Mouse (Mus musculus) midbrain, embryonic 12.5 days (tissue): ENCODE data around the gene Tab1. TPM values are rescaled to one million over a fixed set of nuclear protein-coding genes. Genes with fewer than 3 reads are reported as not detected.

Experiments used
- ATAC-seq: fragments of 200-750 bp; cut with Nextera tagmentation; 2 replicates; pipeline ENCODE4 v1.8.0; 2017; ENCODE audit warnings: low read depth, moderate TSS enrichment, moderate library complexity; ENCODE audit not compliant: low FRiP score
- H3K27ac ChIP-seq: fragments of 300-500 bp; sonication (generic); replicated peaks from 2 replicates; pipeline ENCODE4 v1.5.1; 2016; ENCODE audit warnings: mild to moderate bottlenecking
- H3K27me3 ChIP-seq: fragments of 300-500 bp; sonication (generic); 2 replicates; pipeline ENCODE4 v1.6.1; 2016; ENCODE audit warnings: mild to moderate bottlenecking
- H3K36me3 ChIP-seq: fragments of 300-500 bp; sonication (generic); 2 replicates; pipeline ENCODE4 v1.6.1; 2016
- H3K4me1 ChIP-seq: fragments of 300-500 bp; sonication (generic); 2 replicates; pipeline ENCODE4 v1.6.1; 2016
- H3K4me2 ChIP-seq: fragments of 300-500 bp; sonication (generic); replicated peaks from 2 replicates; pipeline ENCODE4 v1.6.1; 2016; ENCODE audit warnings: mild to moderate bottlenecking, moderate library complexity
- H3K4me3 ChIP-seq: fragments of 300-500 bp; sonication (generic); 2 replicates; pipeline ENCODE4 v1.5.1; 2016; ENCODE audit warnings: mild to moderate bottlenecking
- H3K9ac ChIP-seq: fragments of 300-500 bp; sonication (generic); replicated peaks from 2 replicates; pipeline ENCODE4 v1.6.1; 2016; ENCODE audit warnings: mild to moderate bottlenecking, moderate library complexity
- H3K9me3 ChIP-seq: fragments of 300-500 bp; sonication (generic); 2 replicates; pipeline ENCODE4 v1.6.1; 2016; ENCODE audit warnings: mild to moderate bottlenecking
- WGBS: fragments of 180-500 bp; shearing (Covaris S2); methylation state at CpG from one replicate; pipeline ENCODE4 v1.1.7; 2016; 5-methylcytosine and 5-hydroxymethylcytosine counted together
- polyA plus RNA-seq: library from polyadenylated mRNA; unstranded; fragments of >200 nt; fragmentation: Nextera tagmentation; extraction: Ambion mirVana; gene quantifications from 2 replicates; pipeline ENCODE4 v1.2.1, GENCODE M21; 2016

Gene Tab1
- polyA plus RNA-seq = 41.9 and 43.6 TPM in 2 replicates

DNA sequence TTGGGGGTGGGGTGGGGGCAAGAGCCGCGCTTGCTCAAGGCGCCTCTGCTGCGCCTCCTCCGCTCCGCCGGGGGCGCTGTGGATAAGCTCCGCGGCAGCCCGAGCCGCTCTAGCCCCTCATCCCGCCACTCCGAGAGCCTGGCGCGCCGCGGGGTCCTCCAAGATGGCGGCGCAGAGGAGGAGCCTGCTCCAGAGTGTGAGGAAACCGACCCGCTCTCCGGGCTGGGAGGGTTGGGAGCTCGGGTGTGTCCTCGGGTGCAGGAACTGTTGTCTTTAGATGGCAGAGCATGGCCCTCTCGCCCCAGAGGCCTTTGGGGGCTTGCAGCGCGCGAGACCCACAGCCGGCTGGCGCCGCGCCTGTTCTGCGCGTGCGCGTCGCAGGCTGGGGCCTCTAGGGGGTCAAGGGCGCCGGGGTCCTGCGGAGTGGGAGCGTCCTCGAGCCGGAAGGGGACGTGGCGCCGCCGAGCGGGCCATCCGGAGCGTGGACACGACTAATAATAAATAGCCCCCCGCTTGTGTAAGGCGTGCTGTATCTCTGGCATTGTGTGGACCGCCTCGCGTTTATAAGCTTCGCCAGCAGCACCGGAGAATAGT is at the start of gene Tab1:
Gene Tab1, plus strand, starts transcription at position 135 of the 594 bp plus-strand sequence.
- Histone ChIP-seq H3K4me3 (peak within 1 kb of the TSS; percentile 76), H3K9me3 (no peaks in the 10 kb centered on the region), H3K4me1 (peaks cover 22% of the 10 kb centered on the region), H3K36me3 (0 out of 2 replicates have a peak, but pooled peaks cover 10% of the 10 kb centered on the region), H3K4me2 (peak within 1 kb of the TSS; percentile 92), H3K9ac (peak within 1 kb of the TSS; percentile 78), H3K27ac (peak within 1 kb of the TSS; percentile 99), H3K27me3 (no peaks in the 10 kb centered on the region)
- peak; percentile 94 for ATAC-seq
- WGBS = under 1% methylated on average over 46 of the region's 59 CpGs

DNA sequence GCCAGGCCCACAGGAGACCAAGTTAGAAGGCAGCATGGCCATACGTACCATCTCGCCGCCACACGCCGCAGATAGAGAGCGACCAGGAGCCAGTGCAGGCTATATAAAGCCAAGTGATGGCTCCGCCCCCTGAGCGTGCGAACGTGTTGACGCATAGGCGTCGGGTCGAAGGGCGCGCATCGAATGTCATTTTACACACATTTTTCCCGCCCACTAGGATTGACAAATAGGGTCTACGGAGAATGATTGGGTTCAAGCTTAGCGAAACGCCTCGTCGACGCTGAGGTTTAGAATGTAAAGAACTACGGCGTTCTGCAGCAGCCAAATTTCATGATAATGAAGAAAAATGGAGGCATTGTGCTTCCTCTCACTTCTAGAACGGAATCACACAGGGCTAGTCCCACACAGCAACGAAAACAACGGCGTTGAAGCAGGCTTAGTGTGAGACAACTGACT is 49.6 kb upstream of the Tab1 start:
- Histone ChIP-seq H3K36me3 (peaks cover 39% of the 10 kb centered on the region), H3K9me3 (no peaks in the 10 kb centered on the region), H3K27me3 (no peaks in the 10 kb centered on the region), H3K4me1 (peaks cover 28% of the 10 kb centered on the region), H3K27ac (peak overlapping the region; percentile 93), H3K9ac (peak overlapping the region; percentile 94), H3K4me3 (peak overlapping the region; percentile 85), H3K4me2 (peak overlapping the region; percentile 78)
- ATAC-seq = peak; percentile 94
- WGBS = under 1% methylated on average over 30 of the region's 30 CpGs

DNA sequence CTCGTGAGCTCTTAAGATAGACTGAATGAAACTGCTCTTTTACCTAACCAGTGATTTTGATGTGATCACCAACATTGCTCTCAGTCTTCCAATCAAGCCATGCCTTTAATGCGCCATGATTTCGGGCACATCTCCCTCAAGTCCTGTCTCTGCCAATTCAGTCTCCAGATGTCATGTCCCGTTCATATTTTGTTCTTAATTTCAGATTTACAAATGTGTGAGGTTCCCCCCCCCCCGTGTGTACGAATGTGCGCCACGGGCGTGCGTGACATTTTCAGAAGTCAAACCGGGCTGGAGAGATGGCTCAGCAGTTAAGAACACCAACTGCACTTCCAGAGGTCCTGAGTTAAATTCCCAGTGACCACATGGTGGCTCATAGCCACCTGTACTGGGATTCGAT is 49.2 kb upstream of the Tab1 start:
- H3K4me1 ChIP-seq = peaks cover 28% of the 10 kb centered on the region
- H3K9ac ChIP-seq = peak overlapping the region; percentile 60
- peak overlapping the region; percentile 85 for H3K4me3 ChIP-seq
- no peaks in the 10 kb centered on the region for H3K9me3 ChIP-seq
- 1% methylated on average over 12 of the region's 12 CpGs for WGBS
- peaks cover 35% of the 10 kb centered on the region for H3K36me3 ChIP-seq
- no peaks in the 10 kb centered on the region for H3K27me3 ChIP-seq
- H3K27ac ChIP-seq = peak overlapping the region; percentile 93
- peak; percentile 9; the same call in 1 of the 2 replicates for ATAC-seq
- peak overlapping the region; percentile 78 for H3K4me2 ChIP-seq

DNA sequence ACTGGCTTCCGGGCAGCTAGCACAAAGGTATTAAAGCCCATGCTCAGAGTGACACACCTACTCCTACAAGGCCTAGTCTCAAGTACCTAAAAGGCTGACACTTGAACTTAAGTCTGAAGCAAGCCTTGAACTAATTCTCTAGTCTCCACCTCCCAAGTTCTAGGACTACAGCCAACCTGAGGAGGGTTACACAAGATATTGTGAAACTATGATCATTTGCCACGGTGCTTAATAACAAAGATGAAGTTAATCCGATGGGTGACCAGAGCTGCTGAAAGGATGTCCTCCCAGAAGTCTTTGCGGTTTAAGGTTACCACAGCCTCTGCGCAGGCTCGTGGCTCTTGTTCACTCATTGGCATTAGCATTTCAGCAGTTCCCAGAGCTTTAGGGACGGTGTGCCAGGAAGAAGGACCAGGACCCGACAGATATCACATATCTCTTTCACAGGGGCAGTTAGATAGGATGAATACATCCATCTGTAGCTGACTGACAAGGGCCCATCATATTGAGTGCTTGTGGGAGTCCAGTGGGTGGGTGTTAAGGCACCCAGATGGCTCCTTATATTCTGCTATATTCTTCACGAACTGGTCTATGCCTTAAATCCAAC is 45.4 kb upstream of the Tab1 start:
- Histone ChIP-seq H3K4me2 (no peak overlapping the region), H3K4me3 (no peak overlapping the region), H3K27ac (no peak overlapping the region), H3K4me1 (peaks cover 11% of the 10 kb centered on the region), H3K9ac (no peak overlapping the region), H3K36me3 (no peaks in the 10 kb centered on the region), H3K27me3 (peaks cover 26% of the 10 kb centered on the region), H3K9me3 (no peaks in the 10 kb centered on the region)
- ATAC-seq = no peak
- WGBS = 92% methylated on average over 9 of the region's 9 CpGs

DNA sequence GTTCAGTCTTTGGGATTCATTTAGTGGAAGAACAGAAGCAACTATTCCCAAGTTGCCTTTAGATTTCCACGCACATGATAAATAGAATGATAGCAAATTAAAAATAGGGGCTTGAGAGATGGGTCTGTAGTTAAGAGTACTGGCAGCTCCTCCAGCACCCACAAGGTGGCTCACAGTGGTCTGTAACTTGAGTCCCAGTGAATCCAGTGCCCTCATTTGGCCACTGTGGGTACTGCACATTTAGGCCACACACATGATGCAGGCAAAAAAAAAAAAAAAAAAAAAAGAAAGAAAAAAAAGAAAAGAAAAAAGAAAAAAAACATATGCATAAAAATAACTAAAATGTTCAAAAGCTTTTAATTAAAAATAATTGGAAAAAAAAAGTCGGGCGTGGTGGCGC is 44.3 kb upstream of the Tab1 start:
- WGBS = 43% methylated on average over 4 of the region's 4 CpGs
- Histone ChIP-seq H3K9ac (no peak overlapping the region), H3K27ac (no peak overlapping the region), H3K4me1 (peaks cover 11% of the 10 kb centered on the region), H3K4me2 (no peak overlapping the region), H3K27me3 (peaks cover 38% of the 10 kb centered on the region), H3K9me3 (no peaks in the 10 kb centered on the region), H3K4me3 (no peak overlapping the region), H3K36me3 (no peaks in the 10 kb centered on the region)
- ATAC-seq = no peak

DNA sequence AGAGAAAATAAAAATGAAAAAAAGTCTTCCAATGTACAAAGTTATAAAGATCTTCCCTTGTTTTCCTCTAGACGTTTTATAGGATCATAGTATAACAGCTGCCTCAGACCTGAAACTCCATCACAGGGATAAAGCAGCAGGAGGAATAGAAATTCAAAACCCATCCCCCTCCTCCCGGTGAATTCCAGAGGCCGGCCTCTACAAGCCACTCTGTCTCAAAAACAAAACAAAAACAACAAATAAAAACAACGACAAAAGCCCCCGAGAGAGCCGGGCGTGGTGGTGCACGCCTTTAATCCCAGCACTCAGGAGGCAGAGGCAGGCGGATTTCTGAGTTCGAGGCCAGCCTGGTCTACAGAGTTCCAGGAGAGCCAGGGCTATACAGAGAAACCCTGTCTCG is 42.8 kb upstream of the Tab1 start:
- H3K27ac ChIP-seq = no peak overlapping the region
- H3K36me3 ChIP-seq = no peaks in the 10 kb centered on the region
- H3K4me3 ChIP-seq = no peak overlapping the region
- H3K4me2 ChIP-seq = peak overlapping the region; percentile 80; the same call in 1 of the 2 replicates
- peaks cover 45% of the 10 kb centered on the region for H3K27me3 ChIP-seq
- WGBS = 73% methylated on average over 11 of the region's 11 CpGs
- no peak overlapping the region for H3K9ac ChIP-seq
- H3K9me3 ChIP-seq = no peaks in the 10 kb centered on the region
- no peak for ATAC-seq
- H3K4me1 ChIP-seq = peaks cover 7% of the 10 kb centered on the region

DNA sequence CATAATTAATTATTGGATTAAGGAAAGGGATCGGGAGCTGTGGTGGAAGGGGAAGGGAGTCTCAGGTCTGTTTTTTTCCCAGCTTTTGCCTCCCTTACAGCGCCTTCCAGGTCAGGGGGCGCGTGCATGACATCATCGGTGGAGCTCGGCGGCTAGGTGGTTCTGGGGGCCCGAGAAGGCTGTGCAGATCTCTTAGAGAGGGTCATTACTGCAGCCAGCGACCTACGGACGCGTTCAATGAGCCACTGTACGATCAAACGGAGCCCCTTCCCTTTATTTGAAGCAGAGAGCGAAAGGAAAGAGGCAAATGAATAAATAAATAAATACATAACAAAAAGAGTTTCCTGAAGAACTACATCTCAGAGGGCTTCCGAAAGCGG is 42.2 kb upstream of the Tab1 start:
- Histone ChIP-seq H3K4me3 (peak overlapping the region; percentile 71), H3K9ac (peak overlapping the region; percentile 70), H3K4me1 (peaks cover 7% of the 10 kb centered on the region), H3K36me3 (no peaks in the 10 kb centered on the region), H3K27ac (no peak overlapping the region), H3K9me3 (no peaks in the 10 kb centered on the region), H3K27me3 (peaks cover 47% of the 10 kb centered on the region), H3K4me2 (peak overlapping the region; percentile 80)
- WGBS = 1% methylated on average over 17 of the region's 17 CpGs
- ATAC-seq = peak; percentile 60; the same call in 1 of the 2 replicates

DNA sequence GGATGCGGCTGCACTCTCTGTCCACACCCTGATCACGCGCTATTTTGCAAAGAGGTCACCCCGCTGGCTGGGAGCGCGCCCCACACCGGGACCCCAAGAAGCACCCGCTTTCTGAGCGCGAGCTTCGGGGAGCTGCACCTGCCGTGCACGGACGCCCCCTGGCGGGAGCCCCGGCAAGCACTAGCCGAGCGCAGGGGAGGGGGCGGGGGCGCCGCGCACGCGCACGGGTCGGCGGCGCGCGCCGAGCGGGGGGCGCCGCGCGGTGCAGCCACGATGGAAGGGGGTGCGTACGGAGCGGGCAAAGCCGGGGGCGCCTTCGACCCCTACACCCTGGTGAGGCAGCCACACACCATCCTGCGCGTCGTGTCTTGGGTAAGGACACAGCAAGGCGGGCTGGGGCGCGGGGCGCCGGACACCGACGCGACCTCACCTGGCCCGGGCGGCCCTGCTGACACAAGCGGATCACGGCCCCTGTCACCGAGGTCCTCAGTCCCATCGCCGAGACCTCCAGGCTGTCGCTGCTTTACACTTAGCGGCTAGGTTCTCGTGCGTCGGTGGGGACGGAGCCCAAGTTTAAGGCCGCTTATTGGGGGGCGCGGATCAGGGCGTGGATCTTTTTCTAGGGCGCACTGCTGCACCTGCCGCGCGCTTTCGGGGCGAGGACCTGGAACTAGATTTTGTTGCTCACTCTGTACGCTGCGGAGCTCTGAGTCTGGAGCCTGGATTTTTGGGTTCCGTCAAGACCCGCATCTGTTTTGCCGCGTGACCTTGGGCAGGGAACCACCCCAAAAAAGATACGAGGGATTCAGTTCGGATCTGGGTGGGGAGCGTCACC is 41.6 kb upstream of the Tab1 start, which contains the start of the genes Syngr1 and Rpl3:
Gene Syngr1, plus strand, starts transcription at position 214 of the 835 bp plus-strand sequence.
Gene Rpl3, minus strand, starts transcription at position 748 of the 835 bp plus-strand sequence.
- Histone ChIP-seq H3K36me3 (no peaks in the 10 kb centered on the region), H3K9ac (peak within 1 kb of the TSS; percentile 70), H3K9me3 (no peaks in the 10 kb centered on the region), H3K4me3 (peak within 1 kb of the TSS; percentile 71), H3K27ac (no peak within 1 kb of the TSS), H3K4me1 (peaks cover 7% of the 10 kb centered on the region), H3K4me2 (peak within 1 kb of the TSS; percentile 80), H3K27me3 (peaks cover 53% of the 10 kb centered on the region)
- 1% methylated on average over 79 of the region's 86 CpGs for WGBS
- peak; percentile 71 for ATAC-seq

DNA sequence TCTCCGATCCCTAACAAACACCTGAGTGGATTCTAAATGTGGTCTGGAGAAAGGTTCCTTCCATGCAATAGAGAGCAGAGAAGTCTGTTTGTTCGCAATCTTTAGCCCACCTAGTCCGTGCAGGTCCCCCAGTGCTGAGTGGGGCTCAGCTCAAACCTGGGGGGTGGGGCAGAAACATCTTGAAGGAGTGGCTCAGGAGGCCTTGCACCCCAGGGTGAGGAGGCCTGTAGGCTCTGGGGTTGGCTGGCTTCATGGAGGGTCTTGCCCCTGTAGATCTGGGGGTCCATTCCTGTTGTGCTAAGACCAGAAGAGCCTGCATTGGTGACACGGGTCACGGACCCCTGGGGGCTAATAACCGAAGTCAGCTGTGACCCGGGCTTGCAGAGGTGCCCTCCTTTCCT is 40.9 kb upstream of the Tab1 start:
- no peaks in the 10 kb centered on the region for H3K9me3 ChIP-seq
- no peak overlapping the region for H3K27ac ChIP-seq
- H3K27me3 ChIP-seq = peaks cover 57% of the 10 kb centered on the region
- WGBS = 15% methylated on average over 7 of the region's 7 CpGs
- peak overlapping the region; percentile 70 for H3K9ac ChIP-seq
- no peak for ATAC-seq
- peaks cover 10% of the 10 kb centered on the region for H3K4me1 ChIP-seq
- H3K4me3 ChIP-seq = peak overlapping the region; percentile 71
- peak overlapping the region; percentile 80 for H3K4me2 ChIP-seq
- no peaks in the 10 kb centered on the region for H3K36me3 ChIP-seq

DNA sequence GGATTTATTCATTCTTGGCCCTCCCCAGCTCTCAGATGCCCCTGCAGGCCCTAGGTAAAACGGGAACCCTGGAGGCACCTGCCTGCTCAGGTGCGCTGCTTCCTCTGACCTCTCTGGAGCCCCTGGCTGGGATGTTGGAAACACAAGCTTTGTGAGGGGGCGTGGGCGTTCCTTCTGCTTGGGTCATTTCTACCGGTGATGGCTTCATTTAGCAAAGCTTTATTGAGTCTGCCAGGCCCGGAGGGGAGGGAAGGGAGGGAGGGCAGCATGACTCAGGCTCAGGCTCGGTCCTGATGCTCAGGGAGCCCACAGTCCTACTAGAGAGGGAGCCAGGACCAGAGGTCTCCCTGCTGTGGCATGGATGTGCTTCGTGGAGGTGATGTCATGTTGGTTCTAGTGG is 40.3 kb upstream of the Tab1 start:
- 7% methylated on average over 8 of the region's 8 CpGs for WGBS
- H3K9ac ChIP-seq = no peak overlapping the region

DNA sequence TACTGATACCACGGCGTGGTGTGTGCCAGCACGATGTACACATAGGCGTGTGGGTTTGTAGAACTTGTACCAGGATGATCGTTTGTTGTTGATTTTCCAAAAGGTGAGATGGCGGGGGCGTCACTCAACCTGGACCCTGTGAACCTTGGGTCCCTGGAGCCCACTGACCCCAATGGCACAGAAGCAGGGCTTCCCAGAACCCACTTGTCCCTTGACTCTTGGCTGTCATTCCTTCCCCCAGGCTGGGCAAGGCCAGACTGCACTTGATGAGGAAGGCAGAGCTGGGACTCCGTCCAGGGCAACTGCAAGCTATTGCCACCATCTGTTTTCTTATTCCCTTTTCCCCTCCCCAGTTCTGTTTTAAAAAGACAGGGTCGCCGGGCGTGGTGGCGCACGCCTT is 38.7 kb upstream of the Tab1 start:
- Histone ChIP-seq H3K4me3 (no peak overlapping the region), H3K36me3 (no peaks in the 10 kb centered on the region), H3K4me2 (no peak overlapping the region), H3K9ac (no peak overlapping the region), H3K27ac (no peak overlapping the region), H3K9me3 (no peaks in the 10 kb centered on the region), H3K4me1 (peaks cover 28% of the 10 kb centered on the region), H3K27me3 (peaks cover 61% of the 10 kb centered on the region)
- no peak for ATAC-seq
- 92% methylated on average over 13 of the region's 13 CpGs for WGBS

More for the DNA sequence above, 40.3 kb upstream of the Tab1 start:
- Histone ChIP-seq H3K36me3 (no peaks in the 10 kb centered on the region), H3K4me2 (peak overlapping the region; percentile 80), H3K4me3 (peak overlapping the region; percentile 71), H3K27ac (no peak overlapping the region), H3K9me3 (no peaks in the 10 kb centered on the region), H3K27me3 (peaks cover 57% of the 10 kb centered on the region), H3K4me1 (peaks cover 15% of the 10 kb centered on the region)
- no peak for ATAC-seq

DNA sequence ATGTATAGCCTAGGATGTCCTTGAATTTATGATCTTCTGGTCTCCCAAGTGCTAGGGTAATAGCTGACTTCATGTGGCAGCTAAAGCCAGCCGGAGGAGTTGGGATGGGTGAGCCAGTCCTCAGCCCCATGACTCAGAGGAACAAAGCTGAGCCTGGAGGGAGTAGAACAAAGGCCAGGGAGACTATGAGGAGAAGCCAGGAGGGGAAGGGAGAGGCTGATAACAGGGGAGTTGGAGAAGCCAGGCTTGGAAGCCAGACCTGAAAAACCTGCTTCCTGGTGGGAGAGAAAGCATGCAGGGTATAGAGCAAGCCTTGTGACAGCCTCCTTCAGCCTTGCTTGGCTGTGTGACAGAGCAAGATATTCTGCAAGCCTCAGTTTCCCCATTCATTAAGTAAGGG is 37.3 kb upstream of the Tab1 start:
- no peak overlapping the region for H3K4me2 ChIP-seq
- ATAC-seq = no peak
- no peak overlapping the region for H3K9ac ChIP-seq
- WGBS = 66% methylated on average over 1 of the region's 1 CpGs
- no peak overlapping the region for H3K4me3 ChIP-seq
- peaks cover 55% of the 10 kb centered on the region for H3K27me3 ChIP-seq
- no peaks in the 10 kb centered on the region for H3K36me3 ChIP-seq
- peaks cover 28% of the 10 kb centered on the region for H3K4me1 ChIP-seq
- H3K9me3 ChIP-seq = no peaks in the 10 kb centered on the region
- H3K27ac ChIP-seq = no peak overlapping the region
